Mouse (Mus musculus) MEL (cell line): ENCODE results near the gene Ppp1r1b. TPM values are rescaled to one million over a fixed set of nuclear protein-coding genes. Genes with fewer than 3 reads are reported as not detected.

Experiments used
- DNase-seq: peaks from one replicate; pipeline ENCODE4 v3.0.0; 2011; ENCODE audit warnings: low read depth, low spot score
- H3K27ac ChIP-seq: 2 replicates; pipeline ENCODE4 v1.5.1; 2012; ENCODE audit warnings: low read depth, mild to moderate bottlenecking, control low read depth, low read length, moderate library complexity; ENCODE audit not compliant: control insufficient read depth
- H3K27me3 ChIP-seq, 2 experiments: fragments of 150-350 bp in 1 of 2; sonication (generic) in 1 of 2; 2 replicates each; pipeline ENCODE4 v1.6.1; 2012; ENCODE audit warnings: low read length in 2 of 2, mild to moderate bottlenecking in 2 of 2, improper control_type of control experiment in 1 of 2, moderate library complexity in 1 of 2; ENCODE audit not compliant: insufficient read depth in 2 of 2, control insufficient read depth in 1 of 2
- H3K36me3 ChIP-seq, 2 experiments: 2 replicates each; pipeline ENCODE4 v1.6.1; 2012 to 2014; ENCODE audit warnings: low read length in 2 of 2, improper control_type of control experiment in 1 of 2, inconsistent platforms in 1 of 2, mild to moderate bottlenecking in 1 of 2; ENCODE audit not compliant: insufficient read depth in 2 of 2, control insufficient read depth in 1 of 2
- H3K4me1 ChIP-seq, 2 experiments: fragments of 150-350 bp in 1 of 2; sonication (generic) in 1 of 2; 2 replicates each; pipeline ENCODE4 v1.6.1; 2012; ENCODE audit warnings: low read length in 2 of 2, improper control_type of control experiment in 1 of 2, mild to moderate bottlenecking in 1 of 2; ENCODE audit not compliant: insufficient read depth in 2 of 2, control insufficient read depth in 1 of 2
- H3K4me3 ChIP-seq, 2 experiments: fragments of 150-350 bp in 1 of 2; sonication (generic) in 1 of 2; 2 replicates each; pipeline ENCODE4 v1.5.1; 2012; ENCODE audit warnings: low read depth in 2 of 2, low read length in 2 of 2, mild to moderate bottlenecking in 2 of 2, moderate library complexity in 2 of 2, control low read depth in 1 of 2, improper control_type of control experiment in 1 of 2; ENCODE audit not compliant: control insufficient read depth in 1 of 2, insufficient read depth in 1 of 2
- H3K79me2 ChIP-seq: 2 replicates; pipeline ENCODE4 v1.6.1; 2012; ENCODE audit warnings: mild to moderate bottlenecking, low read length, moderate library complexity; ENCODE audit not compliant: control insufficient read depth, poor library complexity, insufficient read depth
- H3K9ac ChIP-seq: 2 replicates; pipeline ENCODE4 v1.6.1; 2012; ENCODE audit warnings: low read depth, mild to moderate bottlenecking, control low read depth, low read length, moderate library complexity; ENCODE audit not compliant: control insufficient read depth, poor library complexity, severe bottlenecking
- H3K9me3 ChIP-seq: fragments of 150-350 bp; sonication (generic); replicated peaks from 2 replicates; pipeline ENCODE4 v1.6.1; 2012; ENCODE audit warnings: mild to moderate bottlenecking, low read length, improper control_type of control experiment, moderate library complexity; ENCODE audit not compliant: insufficient read depth
- BHLHE40 ChIP-seq: IDR thresholded peaks from 2 replicates; pipeline ENCODE4 v1.6.1; 2012; ENCODE audit warnings: low read depth, mild to moderate bottlenecking, inconsistent platforms, low read length, improper control_type of control experiment, borderline replicate concordance
- ELF1 ChIP-seq: IDR thresholded peaks from 2 replicates; pipeline ENCODE4 v1.6.1; 2014; ENCODE audit warnings: low read depth, mild to moderate bottlenecking, inconsistent platforms, low read length, improper control_type of control experiment, moderate library complexity
- EP300 ChIP-seq, 2 experiments: IDR thresholded peaks; 2 replicates each; pipeline ENCODE4 v1.6.1; 2011; ENCODE audit warnings: improper control_type of control experiment in 2 of 2, low read length in 2 of 2, low read depth in 1 of 2, mild to moderate bottlenecking in 1 of 2
- GABPA ChIP-seq: IDR thresholded peaks from 2 replicates; pipeline ENCODE4 v1.6.1; 2012; ENCODE audit warnings: low read depth, mild to moderate bottlenecking, inconsistent platforms, low read length, improper control_type of control experiment, moderate library complexity
- KAT2A ChIP-seq: conservative IDR thresholded peaks from 2 replicates; pipeline ENCODE4 v1.6.1; 2012; ENCODE audit warnings: low read depth, low read length, improper control_type of control experiment, inconsistent platforms
- MYB ChIP-seq: IDR thresholded peaks from 2 replicates; pipeline ENCODE4 v1.6.1; 2011; ENCODE audit warnings: mild to moderate bottlenecking, low read depth, low read length, improper control_type of control experiment
- NRF1 ChIP-seq: IDR thresholded peaks from 2 replicates; pipeline ENCODE4 v1.6.1; 2014; ENCODE audit warnings: low read depth, mild to moderate bottlenecking, inconsistent platforms, low read length, improper control_type of control experiment, moderate library complexity; ENCODE audit not compliant: poor library complexity, insufficient read depth, severe bottlenecking
- POLR2A ChIP-seq, 2 experiments: IDR thresholded peaks; 2 replicates each; pipeline ENCODE4 v1.6.1; 2011 to 2012; ENCODE audit warnings: low read length in 2 of 2, mild to moderate bottlenecking in 2 of 2, control low read depth in 1 of 2, improper control_type of control experiment in 1 of 2, low read depth in 1 of 2, moderate library complexity in 1 of 2; ENCODE audit not compliant: control insufficient read depth in 1 of 2, insufficient read depth in 1 of 2, poor library complexity in 1 of 2
- POLR2AphosphoS2 ChIP-seq: IDR thresholded peaks from 2 replicates; pipeline ENCODE4 v1.6.1; 2011; ENCODE audit warnings: low read length, improper control_type of control experiment
- POLR2AphosphoS5 ChIP-seq: IDR thresholded peaks from 2 replicates; pipeline ENCODE4 v1.6.1; 2012; ENCODE audit warnings: low read depth, borderline replicate concordance, mild to moderate bottlenecking, inconsistent platforms, low read length, moderate library complexity, mixed read lengths
- RCOR1 ChIP-seq: IDR thresholded peaks from 2 replicates; pipeline ENCODE4 v1.6.1; 2012; ENCODE audit warnings: low read depth, mild to moderate bottlenecking, inconsistent platforms, low read length, improper control_type of control experiment
- USF1 ChIP-seq: IDR thresholded peaks from 2 replicates; pipeline ENCODE4 v1.6.1; 2014; ENCODE audit warnings: low read depth, mild to moderate bottlenecking, inconsistent platforms, low read length, improper control_type of control experiment, moderate library complexity
- USF2 ChIP-seq, 2 experiments: IDR thresholded peaks; 2 replicates each; pipeline ENCODE4 v1.6.1; 2011 to 2012; ENCODE audit warnings: improper control_type of control experiment in 2 of 2, low read length in 2 of 2, borderline replicate concordance in 1 of 2, inconsistent platforms in 1 of 2, low read depth in 1 of 2, mild to moderate bottlenecking in 1 of 2; ENCODE audit not compliant: insufficient read depth in 1 of 2
- ZKSCAN1 ChIP-seq: IDR thresholded peaks from 2 replicates; pipeline ENCODE4 v1.6.1; 2012; ENCODE audit warnings: low read depth, mild to moderate bottlenecking, inconsistent platforms, low read length, improper control_type of control experiment, moderate library complexity
- ZMIZ1 ChIP-seq: IDR thresholded peaks from 2 replicates; pipeline ENCODE4 v1.6.1; 2012; ENCODE audit warnings: low read depth, mild to moderate bottlenecking, inconsistent platforms, low read length, improper control_type of control experiment, moderate library complexity
- polyA plus RNA-seq, 2 experiments: library from polyadenylated mRNA; stranded (reverse) in 1 of 2; unstranded in 1 of 2; fragments of >175 nt in 1 of 2; fragments of >200 nt in 1 of 2; gene quantifications; 2 replicates each; pipeline versions ENCODE4 v1.2.1 to v1.2.4; 2012; ENCODE audit warnings: low replicate concordance in 2 of 2, low read depth in 1 of 2; ENCODE audit not compliant: insufficient read length in 2 of 2, insufficient read depth in 1 of 2, missing spikeins in 1 of 2
- total RNA-seq: library from RNA; depleted of rRNA; stranded (reverse); fragments of 300-350 nt; gene quantifications from 2 replicates; pipeline ENCODE4 v1.2.3, GENCODE M21; 2012

Ppp1r1b gene
- total and polyA plus RNA-seq, 3 experiments = 35.2 to 114 TPM; not detected in 1

GRCm38 (mm10) chr11:98390141-98390540, 41.9 kb downstream of the Ppp1r1b start:
- Histone ChIP-seq H3K27me3 (no peaks in the 10 kb centered on the region), H3K9ac (no peak overlapping the region), H3K79me2 (no peaks in the 10 kb centered on the region), H3K27ac (no peak overlapping the region), H3K4me1 (peaks cover 21 to 43% of the 10 kb centered on the region in 2 experiments), H3K4me3 (no peak overlapping the region), H3K36me3 (peaks cover 0 to 23% of the 10 kb centered on the region in 2 experiments; a peak in 2 of 4 replicates), H3K9me3 (no peaks in the 10 kb centered on the region)
- TF ChIP-seq KAT2A (no peak), MYB (no peak), NRF1 (no peak), ELF1 (no peak), USF1 (no peak), ZKSCAN1 (no peak), GABPA (no peak), EP300 (IDR thresholded peaks at IDR 0.05; ENCODE audit: low read depth in 1 of 2, low read length in 2 of 2) (no peak), POLR2A (IDR thresholded peaks at IDR 0.05; ENCODE audit: control insufficient read depth in 1 of 2, insufficient read depth in 1 of 2, low read depth in 1 of 2, low read length in 2 of 2, poor library complexity in 1 of 2) (no peak), RCOR1 (no peak), POLR2AphosphoS2 (no peak), POLR2AphosphoS5 (no peak), BHLHE40 (no peak)
- no peak for DNase-seq

GRCm38 (mm10) chr11:98392034-98392433, 43.8 kb downstream of the Ppp1r1b start:
- Histone ChIP-seq H3K36me3 (peaks cover 0 to 26% of the 10 kb centered on the region in 2 experiments; a peak in 2 of 4 replicates), H3K9me3 (no peaks in the 10 kb centered on the region), H3K79me2 (no peaks in the 10 kb centered on the region)
- TF ChIP-seq ZMIZ1 (no peak), USF2 (IDR thresholded peaks at IDR 0.05; ENCODE audit: borderline replicate concordance in 1 of 2, insufficient read depth in 1 of 2, low read depth in 1 of 2, low read length in 2 of 2) (no peak), ELF1 (no peak)
- TF ChIP-seq, all 39 proteins: peak for 0
- Histone ChIP-seq H3K9ac (no peak overlapping the region; the same call in 1 of the 2 replicates), H3K27ac (no peak overlapping the region), H3K4me3 (no peak overlapping the region), H3K4me1 (peaks cover 21 to 45% of the 10 kb centered on the region in 2 experiments), H3K27me3 (no peaks in the 10 kb centered on the region)
- DNase-seq = no peak
